Mouse (Mus musculus) forebrain, embryonic 12.5 days (tissue): Measurements from ENCODE around the gene Prima1. TPM values are rescaled to one million over a fixed set of nuclear protein-coding genes. Genes with fewer than 3 reads are reported as not detected.

Source experiments
- ATAC-seq: fragments of 200-750 bp; cut with Nextera tagmentation; 2 replicates; pipeline ENCODE4 v1.8.0; 2017; ENCODE audit warnings: moderate TSS enrichment; ENCODE audit not compliant: low FRiP score
- H3K27ac ChIP-seq: fragments of 300-500 bp; sonication (generic); 2 replicates; pipeline ENCODE4 v1.5.1; 2016; ENCODE audit warnings: mild to moderate bottlenecking
- H3K27me3 ChIP-seq: fragments of 300-500 bp; sonication (generic); 2 replicates; pipeline ENCODE4 v1.6.1; 2016; ENCODE audit warnings: mild to moderate bottlenecking
- H3K36me3 ChIP-seq: fragments of 300-500 bp; sonication (generic); replicated peaks from 2 replicates; pipeline ENCODE4 v1.6.1; 2016; ENCODE audit warnings: mild to moderate bottlenecking
- H3K4me1 ChIP-seq: fragments of 300-500 bp; sonication (generic); 2 replicates; pipeline ENCODE4 v1.6.1; 2016
- H3K4me2 ChIP-seq: fragments of 300-500 bp; sonication (generic); 2 replicates; pipeline ENCODE4 v1.6.1; 2016; ENCODE audit warnings: mild to moderate bottlenecking, moderate library complexity
- H3K4me3 ChIP-seq: fragments of 300-500 bp; sonication (generic); replicated peaks from 2 replicates; pipeline ENCODE4 v1.5.1; 2016; ENCODE audit warnings: mild to moderate bottlenecking
- H3K9ac ChIP-seq: fragments of 300-500 bp; sonication (generic); 2 replicates; pipeline ENCODE4 v1.6.1; 2016; ENCODE audit warnings: mild to moderate bottlenecking
- H3K9me3 ChIP-seq: fragments of 300-500 bp; sonication (generic); 2 replicates; pipeline ENCODE4 v1.6.1; 2016
- WGBS: fragments of 180-500 bp; shearing (Covaris S2); methylation state at CpG from one replicate; pipeline ENCODE4 v1.1.7; 2016; 5-methylcytosine and 5-hydroxymethylcytosine counted together
- polyA plus RNA-seq: library from polyadenylated mRNA; unstranded; fragments of >200 nt; fragmentation: Nextera tagmentation; extraction: Ambion mirVana; gene quantifications from 2 replicates; pipeline ENCODE4 v1.2.1, GENCODE M21; 2016

Prima1 gene
- polyA plus RNA-seq, 1 experiment from 2014 or later: 0.23 TPM

GRCm38 (mm10) chr12:103214797-103215196 is 27.2 kb downstream of the Prima1 start:
- no peak overlapping the region for H3K4me2 ChIP-seq
- H3K9ac ChIP-seq: no peak overlapping the region
- H3K9me3 ChIP-seq: no peaks in the 10 kb centered on the region
- H3K27me3 ChIP-seq: no peaks in the 10 kb centered on the region
- no peak overlapping the region for H3K27ac ChIP-seq
- H3K4me1 ChIP-seq: peaks cover 13% of the 10 kb centered on the region
- H3K36me3 ChIP-seq: no peaks in the 10 kb centered on the region
- ATAC-seq: no peak
- H3K4me3 ChIP-seq: no peak overlapping the region
- 93% methylated on average over 2 of the region's 2 CpGs for WGBS

- peak overlapping the region; percentile 31; the same call in 1 of the 2 replicates for H3K27ac ChIP-seq
- 45% methylated on average over 10 of the region's 10 CpGs for WGBS
Measured at GRCm38 (mm10) chr12:103214270-103214669, 27.7 kb downstream of the Prima1 start.

DNA sequence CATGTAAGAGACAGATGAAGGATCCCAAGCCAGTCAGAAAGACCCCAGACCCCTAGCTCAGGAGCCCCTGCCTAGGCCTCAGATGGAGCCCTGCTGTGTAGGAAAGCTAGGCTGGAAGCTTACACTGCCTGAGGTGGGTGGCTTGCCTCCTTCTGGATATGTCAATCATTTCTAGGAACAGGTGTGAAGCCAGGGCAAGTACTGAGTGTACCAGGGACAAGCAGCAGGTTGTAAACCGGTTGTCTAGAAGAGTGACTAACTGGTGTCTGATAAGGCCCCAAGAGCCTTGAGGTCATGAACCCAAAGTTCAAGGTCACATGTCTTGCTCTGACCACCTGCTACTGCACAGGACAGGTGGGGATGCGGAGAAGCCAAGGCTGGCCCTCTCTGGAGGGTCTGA is 28.4 kb downstream of the Prima1 start:
- no peaks in the 10 kb centered on the region for H3K36me3 ChIP-seq
- ATAC-seq: no peak
- no peak overlapping the region for H3K9ac ChIP-seq
- WGBS: 94% methylated on average over 2 of the region's 2 CpGs
- no peak overlapping the region for H3K4me3 ChIP-seq
- no peaks in the 10 kb centered on the region for H3K27me3 ChIP-seq
- H3K4me2 ChIP-seq: no peak overlapping the region
- no peak overlapping the region for H3K27ac ChIP-seq
- peaks cover 13% of the 10 kb centered on the region for H3K4me1 ChIP-seq
- H3K9me3 ChIP-seq: no peaks in the 10 kb centered on the region

More at GRCm38 (mm10) chr12:103214270-103214669, 27.7 kb downstream of the Prima1 start:
- peak; percentile 33; the same call in 1 of the 2 replicates for ATAC-seq
- Histone ChIP-seq H3K27me3 (no peaks in the 10 kb centered on the region), H3K36me3 (no peaks in the 10 kb centered on the region), H3K9me3 (no peaks in the 10 kb centered on the region), H3K9ac (no peak overlapping the region), H3K4me2 (no peak overlapping the region), H3K4me3 (no peak overlapping the region), H3K4me1 (peaks cover 13% of the 10 kb centered on the region)

DNA sequence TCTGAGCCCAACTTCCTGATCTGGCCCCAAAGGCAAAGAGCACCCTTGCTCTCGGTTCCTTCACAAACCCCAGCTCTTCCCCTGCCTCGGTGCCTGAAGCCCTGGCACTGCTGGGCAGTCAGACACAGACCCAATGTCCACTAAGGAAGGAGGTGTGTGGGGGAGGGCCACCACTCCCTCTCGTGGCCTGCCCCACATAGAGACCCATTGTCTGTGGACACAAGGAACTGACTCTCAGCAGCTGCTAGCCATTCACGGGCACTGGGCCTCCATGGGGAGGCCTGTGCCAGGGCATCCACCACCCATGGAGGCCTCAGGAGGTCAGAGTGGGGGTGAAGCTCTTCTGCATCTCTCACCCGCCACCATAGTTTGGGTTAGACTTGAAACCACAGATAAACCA is 30.9 kb downstream of the Prima1 start:
- no peak for ATAC-seq

GRCm38 (mm10) chr12:103209581-103209980 is 32.4 kb downstream of the Prima1 start:
- no peaks in the 10 kb centered on the region for H3K27me3 ChIP-seq
- no peak overlapping the region for H3K4me3 ChIP-seq
- peaks cover 10% of the 10 kb centered on the region for H3K4me1 ChIP-seq
- 93% methylated on average over 7 of the region's 7 CpGs for WGBS
- H3K36me3 ChIP-seq: no peaks in the 10 kb centered on the region
- no peak for ATAC-seq
- H3K27ac ChIP-seq: no peak overlapping the region
- no peak overlapping the region for H3K9ac ChIP-seq
- no peak overlapping the region for H3K4me2 ChIP-seq
- no peaks in the 10 kb centered on the region for H3K9me3 ChIP-seq

More for the DNA sequence above, 30.9 kb downstream of the Prima1 start:
- H3K27ac ChIP-seq: no peak overlapping the region
- H3K9ac ChIP-seq: no peak overlapping the region
- H3K27me3 ChIP-seq: no peaks in the 10 kb centered on the region
- H3K36me3 ChIP-seq: no peaks in the 10 kb centered on the region
- no peaks in the 10 kb centered on the region for H3K9me3 ChIP-seq
- H3K4me1 ChIP-seq: peaks cover 13% of the 10 kb centered on the region
- WGBS: 52% methylated on average over 5 of the region's 5 CpGs
- no peak overlapping the region for H3K4me3 ChIP-seq
- no peak overlapping the region for H3K4me2 ChIP-seq

- no peaks in the 10 kb centered on the region for H3K9me3 ChIP-seq
- H3K4me1 ChIP-seq: peaks cover 15% of the 10 kb centered on the region
- H3K4me2 ChIP-seq: no peak overlapping the region
- H3K27me3 ChIP-seq: no peaks in the 10 kb centered on the region
- H3K36me3 ChIP-seq: no peaks in the 10 kb centered on the region
- no peak overlapping the region for H3K9ac ChIP-seq
- ATAC-seq: no peak
- H3K27ac ChIP-seq: no peak overlapping the region
- H3K4me3 ChIP-seq: no peak overlapping the region
- WGBS: 80% methylated on average over 7 of the region's 7 CpGs
Measured at GRCm38 (mm10) chr12:103205561-103205960, 36.4 kb downstream of the Prima1 start.

DNA sequence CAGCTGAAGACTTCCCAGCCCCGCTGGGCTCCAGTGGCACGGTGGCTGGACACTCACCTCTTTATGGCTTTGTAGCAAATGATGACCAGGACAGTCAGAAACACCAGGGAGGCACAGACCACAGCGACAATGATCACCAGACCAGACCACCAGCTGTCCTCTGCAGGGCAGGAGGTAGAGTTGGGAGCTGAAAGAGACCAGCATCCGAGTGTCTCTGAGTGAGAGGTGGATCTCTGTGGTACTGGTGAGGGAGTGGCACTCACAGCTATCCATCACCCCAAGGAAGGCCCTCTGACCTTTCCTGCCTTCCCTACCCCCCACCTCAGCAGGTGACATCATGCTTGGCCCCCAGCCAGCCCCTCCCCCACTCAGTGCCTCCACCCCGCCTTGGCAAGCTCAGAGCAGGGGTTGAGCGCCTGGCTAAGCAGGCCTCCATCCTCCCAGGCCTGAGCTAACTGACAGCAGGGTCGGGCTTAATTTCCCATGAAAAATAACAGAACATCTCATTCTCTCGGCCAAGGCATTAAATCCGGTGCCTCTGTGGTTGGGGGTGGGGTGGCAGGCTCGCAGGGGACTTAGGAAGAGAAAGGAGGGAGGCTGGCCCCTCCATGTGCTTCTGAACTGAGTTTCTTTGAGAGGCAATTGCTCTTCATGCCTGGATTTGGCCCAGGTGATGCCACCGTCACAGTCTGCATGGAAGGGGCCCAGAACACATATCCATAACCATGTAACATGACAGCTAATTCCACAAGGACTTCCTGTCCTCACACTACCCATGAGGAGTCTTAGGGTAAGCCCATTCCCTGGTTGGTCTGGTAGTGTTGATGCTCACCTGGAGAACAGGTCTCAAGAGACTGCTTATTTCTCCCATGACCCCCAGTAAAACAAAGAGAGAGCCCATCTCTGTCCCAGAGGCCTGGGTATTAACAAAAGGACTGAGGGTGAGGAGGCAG is 39.1 kb downstream of the Prima1 start:
- Histone ChIP-seq H3K27ac (peak overlapping the region; percentile 32; the same call in 1 of the 2 replicates), H3K9ac (0 out of 2 replicates have a peak overlapping the region, but pooled peaks have one; percentile 12), H3K36me3 (no peaks in the 10 kb centered on the region), H3K4me3 (no peak overlapping the region), H3K27me3 (no peaks in the 10 kb centered on the region), H3K4me2 (no peak overlapping the region), H3K9me3 (no peaks in the 10 kb centered on the region), H3K4me1 (peaks cover 15% of the 10 kb centered on the region)
- peak; percentile 70; the same call in 1 of the 2 replicates for ATAC-seq
- 24% methylated on average over 11 of the region's 11 CpGs for WGBS

DNA sequence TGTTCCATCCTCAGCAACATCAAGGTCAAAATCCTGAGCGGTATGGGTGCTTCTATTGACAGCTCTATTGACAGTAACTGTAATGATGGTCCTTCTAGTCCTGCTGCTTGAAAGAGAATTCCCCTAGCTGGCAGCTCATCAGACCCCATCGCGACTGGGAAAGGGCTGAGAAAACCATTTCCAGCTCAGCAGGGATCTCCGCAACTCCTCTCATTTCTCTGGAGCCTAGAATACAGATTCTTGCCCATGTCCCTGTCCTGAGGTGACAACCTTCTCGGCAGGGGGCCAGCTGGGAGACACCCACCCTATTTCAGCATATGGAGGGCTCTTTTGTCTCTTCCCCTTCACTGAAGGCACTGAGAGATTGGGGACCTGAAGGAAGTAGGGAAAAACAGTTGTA is 49.0 kb downstream of the Prima1 start:
- WGBS: 68% methylated on average over 5 of the region's 5 CpGs
- no peak overlapping the region for H3K4me2 ChIP-seq
- H3K4me3 ChIP-seq: no peak overlapping the region
- no peak overlapping the region for H3K9ac ChIP-seq
- H3K4me1 ChIP-seq: peaks cover 9% of the 10 kb centered on the region; the same call in 1 of the 2 replicates
- H3K27ac ChIP-seq: no peak overlapping the region
- no peaks in the 10 kb centered on the region for H3K9me3 ChIP-seq
- no peaks in the 10 kb centered on the region for H3K36me3 ChIP-seq
- no peaks in the 10 kb centered on the region for H3K27me3 ChIP-seq
- no peak for ATAC-seq

- no peaks in the 10 kb centered on the region for H3K27me3 ChIP-seq
- H3K9me3 ChIP-seq: no peaks in the 10 kb centered on the region
- no peak overlapping the region for H3K4me2 ChIP-seq
- H3K9ac ChIP-seq: no peak overlapping the region
- 85% methylated on average over 12 of the region's 12 CpGs for WGBS
- H3K4me1 ChIP-seq: peaks cover 9% of the 10 kb centered on the region; the same call in 1 of the 2 replicates
- no peaks in the 10 kb centered on the region; the same call in 1 of the 2 replicates for H3K36me3 ChIP-seq
- no peak overlapping the region for H3K27ac ChIP-seq
- ATAC-seq: no peak
- no peak overlapping the region for H3K4me3 ChIP-seq
Measured at GRCm38 (mm10) chr12:103189771-103190170, 52.2 kb downstream of the Prima1 start.

- Histone ChIP-seq H3K27ac (no peak overlapping the region), H3K4me2 (no peak overlapping the region), H3K9ac (no peak overlapping the region), H3K27me3 (no peaks in the 10 kb centered on the region), H3K9me3 (no peaks in the 10 kb centered on the region), H3K4me1 (peaks cover 9% of the 10 kb centered on the region; the same call in 1 of the 2 replicates), H3K36me3 (peaks cover 2% of the 10 kb centered on the region; the same call in 1 of the 2 replicates), H3K4me3 (no peak overlapping the region)
- no peak for ATAC-seq
- WGBS: 60% methylated on average over 8 of the region's 8 CpGs
Measured at GRCm38 (mm10) chr12:103188223-103188622, 53.7 kb downstream of the Prima1 start.

GRCm38 (mm10) chr12:103187020-103187419 is 54.9 kb downstream of the Prima1 start:
- ATAC-seq: no peak
- Histone ChIP-seq H3K9ac (0 out of 2 replicates have a peak overlapping the region, but pooled peaks have one; percentile 2), H3K4me1 (peaks cover 9% of the 10 kb centered on the region; the same call in 1 of the 2 replicates), H3K4me2 (no peak overlapping the region), H3K27me3 (no peaks in the 10 kb centered on the region), H3K9me3 (no peaks in the 10 kb centered on the region), H3K36me3 (peaks cover 2% of the 10 kb centered on the region; the same call in 1 of the 2 replicates), H3K27ac (no peak overlapping the region), H3K4me3 (no peak overlapping the region)
- WGBS: 88% methylated on average over 7 of the region's 7 CpGs

- no peak overlapping the region for H3K4me3 ChIP-seq
- H3K4me2 ChIP-seq: no peak overlapping the region
- H3K9ac ChIP-seq: no peak overlapping the region
- ATAC-seq: 0 out of 2 replicates have a peak, but pooled peaks have one; percentile 20
- WGBS: 16% methylated on average over 7 of the region's 7 CpGs
- peaks cover 2% of the 10 kb centered on the region for H3K36me3 ChIP-seq
- no peaks in the 10 kb centered on the region; the same call in 1 of the 2 replicates for H3K4me1 ChIP-seq
- no peaks in the 10 kb centered on the region for H3K27me3 ChIP-seq
- no peak overlapping the region for H3K27ac ChIP-seq
- no peaks in the 10 kb centered on the region for H3K9me3 ChIP-seq
Measured at GRCm38 (mm10) chr12:103183057-103183456, 58.9 kb downstream of the Prima1 start.
